Mouse (Mus musculus): ENCODE data around the gene Dusp16.
A peak's percentile ranks its signal among the peaks of the same experiment; 100 is the strongest.

Dusp16 gene

GRCm38 (mm10) chr6:134791251-134792118 is 940 bp downstream of the Dusp16 start:
- peak; percentile 75 for DNase-seq (ENCODE audit: low read depth)

GRCm38 (mm10) chr6:134789100-134789499 is 3.3 kb downstream of the Dusp16 start:
- DNase-seq (ENCODE audit: low read depth): no peak

- DNase-seq (ENCODE audit: low read depth): no peak
Observed at GRCm38 (mm10) chr6:134786426-134786825, 6.0 kb downstream of the Dusp16 start.

GRCm38 (mm10) chr6:134782900-134783299 is 9.5 kb downstream of the Dusp16 start:
- no peak for DNase-seq (ENCODE audit: low read depth)

GRCm38 (mm10) chr6:134781494-134781913 is 10.9 kb downstream of the Dusp16 start:
- no peak for DNase-seq (ENCODE audit: low read depth)

GRCm38 (mm10) chr6:134780024-134780423 is 12.4 kb downstream of the Dusp16 start:
- DNase-seq (ENCODE audit: low read depth): peak; percentile 61

- DNase-seq (ENCODE audit: low read depth): no peak
Observed at GRCm38 (mm10) chr6:134773961-134774360, 18.5 kb downstream of the Dusp16 start.

GRCm38 (mm10) chr6:134773292-134773893 is 19.0 kb downstream of the Dusp16 start:
- no peak for DNase-seq (ENCODE audit: low read depth)

- no peak for DNase-seq (ENCODE audit: low read depth)
Observed at GRCm38 (mm10) chr6:134770339-134770738, 22.1 kb downstream of the Dusp16 start.

- DNase-seq (ENCODE audit: low read depth): no peak
Observed at GRCm38 (mm10) chr6:134764441-134765061, 27.9 kb downstream of the Dusp16 start.

GRCm38 (mm10) chr6:134763436-134763835 is 29.0 kb downstream of the Dusp16 start:
- no peak for DNase-seq (ENCODE audit: low read depth)

GRCm38 (mm10) chr6:134761808-134762207 is 30.6 kb downstream of the Dusp16 start:
- no peak for DNase-seq (ENCODE audit: low read depth)

GRCm38 (mm10) chr6:134760926-134761544 is 31.4 kb downstream of the Dusp16 start:
- DNase-seq (ENCODE audit: low read depth): no peak

GRCm38 (mm10) chr6:134756058-134756457 is 36.4 kb downstream of the Dusp16 start:
- no peak for DNase-seq (ENCODE audit: low read depth)

GRCm38 (mm10) chr6:134753858-134754257 is 38.6 kb downstream of the Dusp16 start:
- no peak for DNase-seq (ENCODE audit: low read depth)

GRCm38 (mm10) chr6:134753412-134753811 is 39.0 kb downstream of the Dusp16 start:
- DNase-seq (ENCODE audit: low read depth): peak; percentile 16

GRCm38 (mm10) chr6:134751883-134752647 is 40.4 kb downstream of the Dusp16 start:
- DNase-seq (ENCODE audit: low read depth): peak; percentile 26

- DNase-seq (ENCODE audit: low read depth): no peak
Observed at GRCm38 (mm10) chr6:134751087-134751486, 41.3 kb downstream of the Dusp16 start.

- no peak for DNase-seq (ENCODE audit: low read depth)
Observed at GRCm38 (mm10) chr6:134748126-134748525, 44.3 kb downstream of the Dusp16 start.

GRCm38 (mm10) chr6:134745876-134746275 is 46.5 kb downstream of the Dusp16 start:
- no peak for DNase-seq (ENCODE audit: low read depth)

GRCm38 (mm10) chr6:134743568-134743967 is 48.9 kb downstream of the Dusp16 start:
- peak; percentile 12 for DNase-seq (ENCODE audit: low read depth)

GRCm38 (mm10) chr6:134736853-134737252 is 55.6 kb downstream of the Dusp16 start:
- DNase-seq (ENCODE audit: low read depth): no peak

Measured in induced T-regulatory cell, adult 2 months (primary cell).